Mouse (Mus musculus) lung, postnatal 0 days (tissue): ENCODE results near the gene Cbl.

Source experiments
- CTCF ChIP-seq: IDR thresholded peaks from 2 replicates; pipeline ENCODE4 v1.5.1; 2016; ENCODE audit warnings: antibody characterized with exemption, mild to moderate bottlenecking
- EP300 ChIP-seq: IDR thresholded peaks from 2 replicates; pipeline ENCODE4 v1.6.1; 2016; ENCODE audit warnings: antibody characterized with exemption, mild to moderate bottlenecking, control low read depth

DNA sequence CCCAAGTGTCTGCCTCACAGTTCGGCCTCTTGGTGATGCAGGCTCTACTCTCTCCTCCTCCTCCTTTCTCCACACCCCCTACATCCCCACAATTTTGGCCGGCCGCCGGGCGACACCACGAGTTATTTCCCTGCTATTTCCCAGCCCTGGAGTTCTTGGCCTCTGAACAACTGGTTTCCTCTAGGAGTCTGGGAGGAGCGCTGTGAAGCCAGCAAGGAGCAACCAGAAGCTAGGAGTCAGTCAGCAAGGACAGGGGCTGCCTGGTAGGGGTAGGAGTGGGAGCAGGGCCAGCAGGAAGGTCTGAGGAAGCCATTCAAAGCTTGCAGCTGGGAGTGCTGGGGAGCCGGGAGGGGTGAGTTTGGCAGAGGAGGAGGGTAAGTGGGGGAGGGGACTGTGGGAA, 126.7 kb downstream of the Cbl start, which contains the start of gene C1qtnf5:
- TF ChIP-seq CTCF (peak; percentile 28), EP300 (no peak)
